Mouse (Mus musculus) WW6 (cell line): ENCODE measurements around the gene Tgfa.

ENCODE experiments used
- DNase-seq: peaks from one replicate; pipeline ENCODE4 v3.0.0-alpha.2; 2013; ENCODE audit warnings: low read depth, low spot score

The Tgfa gene

GRCm38 (mm10) chr6:86232367-86232766 lies 37.3 kb downstream of the Tgfa start:
- DNase-seq: no peak

- no peak for DNase-seq
These were observed 38.7 kb downstream of the Tgfa start for GRCm38 (mm10) chr6:86233512-86234430.

GRCm38 (mm10) chr6:86244866-86245265 lies 49.8 kb downstream of the Tgfa start:
- no peak for DNase-seq

- DNase-seq: no peak
These were observed 50.9 kb downstream of the Tgfa start for GRCm38 (mm10) chr6:86245965-86246364.

GRCm38 (mm10) chr6:86248562-86248961 lies 53.5 kb downstream of the Tgfa start:
- no peak for DNase-seq

GRCm38 (mm10) chr6:86249042-86249441 lies 54.0 kb downstream of the Tgfa start:
- DNase-seq: no peak

GRCm38 (mm10) chr6:86250236-86250635 lies 55.2 kb downstream of the Tgfa start:
- no peak for DNase-seq

GRCm38 (mm10) chr6:86250830-86251229 lies 55.8 kb downstream of the Tgfa start:
- DNase-seq: no peak

GRCm38 (mm10) chr6:86252176-86253125 lies 57.4 kb downstream of the Tgfa start:
- no peak for DNase-seq

- no peak for DNase-seq
These were observed 60.9 kb downstream of the Tgfa start for GRCm38 (mm10) chr6:86255899-86256298.

- no peak for DNase-seq
These were observed 64.2 kb downstream of the Tgfa start for GRCm38 (mm10) chr6:86259242-86259641.

GRCm38 (mm10) chr6:86260322-86261050 lies 65.5 kb downstream of the Tgfa start:
- DNase-seq: no peak

GRCm38 (mm10) chr6:86266786-86267185 lies 71.8 kb downstream of the Tgfa start:
- DNase-seq: no peak

GRCm38 (mm10) chr6:86270373-86271068 lies 75.5 kb downstream of the Tgfa start:
- no peak for DNase-seq

- DNase-seq: no peak
These were observed 76.1 kb downstream of the Tgfa start for GRCm38 (mm10) chr6:86271130-86271529.

- DNase-seq: no peak
These were observed 80.7 kb downstream of the Tgfa start for GRCm38 (mm10) chr6:86275704-86276103.

- DNase-seq: no peak
These were observed 81.8 kb downstream of the Tgfa start for GRCm38 (mm10) chr6:86276816-86277215.

- DNase-seq: no peak
These were observed 82.6 kb downstream of the Tgfa start for GRCm38 (mm10) chr6:86277620-86278019.

- DNase-seq: no peak
These were observed 86.7 kb downstream of the Tgfa start for GRCm38 (mm10) chr6:86281573-86282210.

- no peak for DNase-seq
These were observed 98.3 kb downstream of the Tgfa start for GRCm38 (mm10) chr6:86293301-86293700.
